34 mouse cellular contexts compared by ENCODE assay signal in genomic region chrX:74240332-74240731, GRCm38 (mm10).
"Had no signal": no experiment of that assay in that cellular context is flagged by ENCODE, and none has a peak within 500 bp of the region (broad histone marks: within the 10 kb centered on the region; RNA-seq: fewer than 3 reads in every experiment).

No protein-coding gene starts in this region.

- H3K27ac ChIP-seq: heart, embryonic 10.5 days; heart, embryonic 13.5 days; heart, embryonic 15.5 days; hindbrain, embryonic 10.5 days; hindbrain, embryonic 12.5 days; hindbrain, embryonic 13.5 days; hindbrain, embryonic 14.5 days; hindbrain, embryonic 15.5 days; hindbrain, postnatal 0 days; intestine, embryonic 15.5 days; kidney, embryonic 15.5 days; kidney, postnatal 0 days; layer of hippocampus, adult 2 months had no signal

- H3K4me3 ChIP-seq: heart, embryonic 10.5 days; heart, embryonic 12.5 days; heart, embryonic 13.5 days; heart, embryonic 15.5 days; hindbrain, embryonic 10.5 days; hindbrain, embryonic 12.5 days; hindbrain, embryonic 13.5 days; hindbrain, embryonic 15.5 days; intestine, embryonic 15.5 days; kidney, embryonic 15.5 days; layer of hippocampus, adult 2 months had no signal

- ATAC-seq: hindbrain, embryonic 16.5 days; hindbrain, postnatal 0 days; inflammation-experienced regulatory T-cells, adult 6 months; intestine, embryonic 15.5 days; intestine, embryonic 16.5 days; intestine, postnatal 0 days had no signal

- H3K4me2 ChIP-seq: heart, embryonic 11.5 days; heart, embryonic 12.5 days; heart, embryonic 13.5 days; heart, embryonic 15.5 days; hindbrain, embryonic 12.5 days; hindbrain, embryonic 13.5 days; hindbrain, embryonic 14.5 days; hindbrain, embryonic 15.5 days; intestine, embryonic 15.5 days; kidney, embryonic 15.5 days had no signal

- H3K9ac ChIP-seq: heart, embryonic 13.5 days; heart, embryonic 15.5 days; hindbrain, embryonic 12.5 days; hindbrain, embryonic 13.5 days; hindbrain, embryonic 14.5 days; hindbrain, embryonic 15.5 days; intestine, embryonic 15.5 days; kidney, embryonic 15.5 days had no signal

- DNase-seq: heart, postnatal 14 days; heart, postnatal 36 days; heart, postnatal 4 days; kidney, adult 11 months; kidney, adult 18-20 months; kidney, adult 2 months; kidney, adult 8-10 months; kidney, adult 9 months; kidney, postnatal 10 days; kidney, postnatal 14 days; kidney, postnatal 25 days; kidney, postnatal 36 days; kidney, postnatal 4 days; layer of hippocampus, adult 9-11 months; layer of hippocampus, postnatal 36 days had no signal

- H3K27me3 ChIP-seq: heart, embryonic 12.5 days; heart, embryonic 13.5 days; heart, embryonic 15.5 days; hindbrain, embryonic 12.5 days; hindbrain, embryonic 13.5 days; hindbrain, embryonic 15.5 days; intestine, embryonic 15.5 days; kidney, embryonic 15.5 days had no signal

- H3K4me1 ChIP-seq: heart, embryonic 10.5 days; intestine, embryonic 15.5 days had no signal

- H3K9me3 ChIP-seq: heart, embryonic 10.5 days; heart, embryonic 12.5 days; heart, embryonic 13.5 days; heart, embryonic 15.5 days; hindbrain, embryonic 10.5 days; hindbrain, embryonic 12.5 days; hindbrain, embryonic 13.5 days; hindbrain, embryonic 15.5 days; intestine, embryonic 15.5 days; kidney, embryonic 15.5 days had no signal
